Mouse (Mus musculus) MEL (cell line): Measurements from ENCODE around the gene Slc19a2. TPM values are rescaled to one million over a fixed set of nuclear protein-coding genes. Genes with fewer than 3 reads are reported as not detected.

Experiments
- DNase-seq: peaks from one replicate; pipeline ENCODE4 v3.0.0; 2011; ENCODE audit warnings: low read depth, low spot score
- H3K27ac ChIP-seq: 2 replicates; pipeline ENCODE4 v1.5.1; 2012; ENCODE audit warnings: low read depth, mild to moderate bottlenecking, control low read depth, low read length, moderate library complexity; ENCODE audit not compliant: control insufficient read depth
- H3K27me3 ChIP-seq, 2 experiments: fragments of 150-350 bp in 1 of 2; sonication (generic) in 1 of 2; 2 replicates each; pipeline ENCODE4 v1.6.1; 2012; ENCODE audit warnings: low read length in 2 of 2, mild to moderate bottlenecking in 2 of 2, improper control_type of control experiment in 1 of 2, moderate library complexity in 1 of 2; ENCODE audit not compliant: insufficient read depth in 2 of 2, control insufficient read depth in 1 of 2
- H3K36me3 ChIP-seq, 2 experiments: 2 replicates each; pipeline ENCODE4 v1.6.1; 2012 to 2014; ENCODE audit warnings: low read length in 2 of 2, improper control_type of control experiment in 1 of 2, inconsistent platforms in 1 of 2, mild to moderate bottlenecking in 1 of 2; ENCODE audit not compliant: insufficient read depth in 2 of 2, control insufficient read depth in 1 of 2
- H3K4me1 ChIP-seq, 2 experiments: fragments of 150-350 bp in 1 of 2; sonication (generic) in 1 of 2; 2 replicates each; pipeline ENCODE4 v1.6.1; 2012; ENCODE audit warnings: low read length in 2 of 2, improper control_type of control experiment in 1 of 2, mild to moderate bottlenecking in 1 of 2; ENCODE audit not compliant: insufficient read depth in 2 of 2, control insufficient read depth in 1 of 2
- H3K4me3 ChIP-seq, 2 experiments: fragments of 150-350 bp in 1 of 2; sonication (generic) in 1 of 2; 2 replicates each; pipeline ENCODE4 v1.5.1; 2012; ENCODE audit warnings: low read depth in 2 of 2, low read length in 2 of 2, mild to moderate bottlenecking in 2 of 2, moderate library complexity in 2 of 2, control low read depth in 1 of 2, improper control_type of control experiment in 1 of 2; ENCODE audit not compliant: control insufficient read depth in 1 of 2, insufficient read depth in 1 of 2
- H3K79me2 ChIP-seq: 2 replicates; pipeline ENCODE4 v1.6.1; 2012; ENCODE audit warnings: mild to moderate bottlenecking, low read length, moderate library complexity; ENCODE audit not compliant: control insufficient read depth, poor library complexity, insufficient read depth
- H3K9ac ChIP-seq: 2 replicates; pipeline ENCODE4 v1.6.1; 2012; ENCODE audit warnings: low read depth, mild to moderate bottlenecking, control low read depth, low read length, moderate library complexity; ENCODE audit not compliant: control insufficient read depth, poor library complexity, severe bottlenecking
- H3K9me3 ChIP-seq: fragments of 150-350 bp; sonication (generic); replicated peaks from 2 replicates; pipeline ENCODE4 v1.6.1; 2012; ENCODE audit warnings: mild to moderate bottlenecking, low read length, improper control_type of control experiment, moderate library complexity; ENCODE audit not compliant: insufficient read depth
- BHLHE40 ChIP-seq: IDR thresholded peaks from 2 replicates; pipeline ENCODE4 v1.6.1; 2012; ENCODE audit warnings: low read depth, mild to moderate bottlenecking, inconsistent platforms, low read length, improper control_type of control experiment, borderline replicate concordance
- CHD1 ChIP-seq: IDR thresholded peaks from 2 replicates; pipeline ENCODE4 v1.6.1; 2012; ENCODE audit warnings: low read depth, mild to moderate bottlenecking, inconsistent platforms, low read length, improper control_type of control experiment
- CTCF ChIP-seq, 3 experiments: IDR thresholded peaks in 2 of 3; conservative IDR thresholded peaks in 1 of 3; 2 replicates each; pipeline ENCODE4 v1.5.1; 2011 to 2012; ENCODE audit warnings: low read length in 3 of 3, low read depth in 2 of 3, mild to moderate bottlenecking in 2 of 3, improper control_type of control experiment in 1 of 3, inconsistent platforms in 1 of 3, mixed read lengths in 1 of 3, moderate library complexity in 1 of 3; ENCODE audit not compliant: control insufficient read depth in 1 of 3, insufficient read depth in 1 of 3, poor library complexity in 1 of 3, severe bottlenecking in 1 of 3
- EP300 ChIP-seq, 2 experiments: IDR thresholded peaks; 2 replicates each; pipeline ENCODE4 v1.6.1; 2011; ENCODE audit warnings: improper control_type of control experiment in 2 of 2, low read length in 2 of 2, low read depth in 1 of 2, mild to moderate bottlenecking in 1 of 2
- ETS1 ChIP-seq: IDR thresholded peaks from 2 replicates; pipeline ENCODE4 v1.6.1; 2012; ENCODE audit warnings: low read depth, mild to moderate bottlenecking, inconsistent platforms, low read length, improper control_type of control experiment, moderate library complexity
- GABPA ChIP-seq: IDR thresholded peaks from 2 replicates; pipeline ENCODE4 v1.6.1; 2012; ENCODE audit warnings: low read depth, mild to moderate bottlenecking, inconsistent platforms, low read length, improper control_type of control experiment, moderate library complexity
- KAT2A ChIP-seq: conservative IDR thresholded peaks from 2 replicates; pipeline ENCODE4 v1.6.1; 2012; ENCODE audit warnings: low read depth, low read length, improper control_type of control experiment, inconsistent platforms
- MAX ChIP-seq: IDR thresholded peaks from 2 replicates; pipeline ENCODE4 v1.6.1; 2011; ENCODE audit warnings: low read length, improper control_type of control experiment
- MAZ ChIP-seq: IDR thresholded peaks from 2 replicates; pipeline ENCODE4 v1.6.1; 2012; ENCODE audit warnings: low read depth, mild to moderate bottlenecking, inconsistent platforms, low read length, improper control_type of control experiment
- MYB ChIP-seq: IDR thresholded peaks from 2 replicates; pipeline ENCODE4 v1.6.1; 2011; ENCODE audit warnings: mild to moderate bottlenecking, low read depth, low read length, improper control_type of control experiment
- MYC ChIP-seq: IDR thresholded peaks from 2 replicates; pipeline ENCODE4 v1.6.1; 2011; ENCODE audit warnings: low read depth, mild to moderate bottlenecking, low read length, improper control_type of control experiment, moderate library complexity
- NELFE ChIP-seq: IDR thresholded peaks from 2 replicates; pipeline ENCODE4 v1.6.1; 2011; ENCODE audit warnings: low read depth, low read length, improper control_type of control experiment
- POLR2AphosphoS2 ChIP-seq: IDR thresholded peaks from 2 replicates; pipeline ENCODE4 v1.6.1; 2011; ENCODE audit warnings: low read length, improper control_type of control experiment
- POLR2AphosphoS5 ChIP-seq: IDR thresholded peaks from 2 replicates; pipeline ENCODE4 v1.6.1; 2012; ENCODE audit warnings: low read depth, borderline replicate concordance, mild to moderate bottlenecking, inconsistent platforms, low read length, moderate library complexity, mixed read lengths
- SIN3A ChIP-seq: IDR thresholded peaks from 2 replicates; pipeline ENCODE4 v1.6.1; 2012; ENCODE audit warnings: low read length, improper control_type of control experiment, inconsistent platforms
- TAL1 ChIP-seq: IDR thresholded peaks from 2 replicates; pipeline ENCODE4 v1.6.1; 2012; ENCODE audit warnings: mild to moderate bottlenecking, inconsistent platforms, low read length, moderate library complexity, mixed read lengths
- USF1 ChIP-seq: IDR thresholded peaks from 2 replicates; pipeline ENCODE4 v1.6.1; 2014; ENCODE audit warnings: low read depth, mild to moderate bottlenecking, inconsistent platforms, low read length, improper control_type of control experiment, moderate library complexity
- USF2 ChIP-seq, 2 experiments: IDR thresholded peaks; 2 replicates each; pipeline ENCODE4 v1.6.1; 2011 to 2012; ENCODE audit warnings: improper control_type of control experiment in 2 of 2, low read length in 2 of 2, borderline replicate concordance in 1 of 2, inconsistent platforms in 1 of 2, low read depth in 1 of 2, mild to moderate bottlenecking in 1 of 2; ENCODE audit not compliant: insufficient read depth in 1 of 2
- ZC3H11A ChIP-seq: IDR thresholded peaks from 2 replicates; pipeline ENCODE4 v1.6.1; 2012; ENCODE audit warnings: low read depth, mild to moderate bottlenecking, inconsistent platforms, low read length, improper control_type of control experiment
- ZNF384 ChIP-seq: IDR thresholded peaks from 2 replicates; pipeline ENCODE4 v1.6.1; 2012; ENCODE audit warnings: low read depth, mild to moderate bottlenecking, inconsistent platforms, low read length, improper control_type of control experiment
- polyA plus RNA-seq, 2 experiments: library from polyadenylated mRNA; stranded (reverse) in 1 of 2; unstranded in 1 of 2; fragments of >175 nt in 1 of 2; fragments of >200 nt in 1 of 2; gene quantifications; 2 replicates each; pipeline versions ENCODE4 v1.2.1 to v1.2.4; 2012; ENCODE audit warnings: low replicate concordance in 2 of 2, low read depth in 1 of 2; ENCODE audit not compliant: insufficient read length in 2 of 2, insufficient read depth in 1 of 2, missing spikeins in 1 of 2
- total RNA-seq: library from RNA; depleted of rRNA; stranded (reverse); fragments of 300-350 nt; gene quantifications from 2 replicates; pipeline ENCODE4 v1.2.3, GENCODE M21; 2012

Slc19a2 gene
- total and polyA plus RNA-seq, 3 experiments, result 9.0 to 54.2 (median 9.7) TPM

DNA sequence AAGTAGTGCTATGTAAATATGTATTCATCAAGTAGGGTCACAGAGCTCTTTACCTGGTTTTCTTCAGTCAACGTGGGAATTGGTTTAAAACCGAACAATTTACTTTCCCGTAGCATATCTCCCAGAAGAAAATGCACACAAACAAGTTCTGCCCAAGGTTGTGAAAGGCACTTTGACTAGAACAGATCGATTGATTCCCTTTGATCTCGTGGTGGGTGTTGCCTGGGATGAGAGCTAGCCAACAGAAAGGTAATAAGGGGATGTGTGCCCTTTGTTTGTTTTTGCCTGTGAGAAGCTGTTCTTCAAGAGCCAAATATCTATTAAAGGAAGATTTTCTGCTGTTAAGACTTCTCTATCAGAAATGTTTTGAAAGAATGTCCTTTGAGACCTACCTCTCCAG is 3.7 kb downstream of the Slc19a2 start:
- Histone ChIP-seq H3K36me3 (peaks cover 0 to 7% of the 10 kb centered on the region in 2 experiments; a peak in 2 of 4 replicates), H3K4me1 (peaks cover 0 to 10% of the 10 kb centered on the region in 2 experiments; a peak in 3 of 4 replicates), H3K79me2 (peaks cover 16% of the 10 kb centered on the region), H3K9ac (no peak overlapping the region), H3K4me3 (no peak overlapping the region), H3K9me3 (no peaks in the 10 kb centered on the region), H3K27ac (no peak overlapping the region), H3K27me3 (no peaks in the 10 kb centered on the region)
- TF ChIP-seq SIN3A (no peak), POLR2AphosphoS5 (no peak), POLR2AphosphoS2 (no peak), EP300 (IDR thresholded peaks at IDR 0.05; ENCODE audit: low read depth in 1 of 2, low read length in 2 of 2) (no peak), MYB (no peak), USF2 (IDR thresholded peaks at IDR 0.05; ENCODE audit: borderline replicate concordance in 1 of 2, insufficient read depth in 1 of 2, low read depth in 1 of 2, low read length in 2 of 2) (no peak), NELFE (no peak)
- no peak for DNase-seq

DNA sequence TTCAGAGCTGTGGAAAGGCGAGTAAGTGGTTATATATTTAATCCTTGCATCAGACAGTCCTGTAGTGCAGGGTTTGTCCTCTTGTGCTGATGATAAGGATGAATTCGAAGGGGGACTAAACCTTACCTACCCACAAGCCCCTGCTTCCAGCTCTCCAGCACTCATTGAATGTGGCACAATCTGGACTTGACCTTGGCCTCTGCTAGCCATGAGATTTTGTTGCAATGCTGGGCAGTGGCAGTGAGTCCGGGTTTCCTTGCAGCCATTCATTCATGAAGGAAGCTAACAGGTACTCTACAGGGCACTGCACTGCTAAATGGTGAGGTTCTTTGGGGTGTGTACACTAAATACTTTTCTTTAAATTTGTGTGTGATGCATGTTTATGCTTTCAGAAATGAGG is 6.0 kb downstream of the Slc19a2 start:
- no peak for DNase-seq
- no peak overlapping the region for H3K9ac ChIP-seq
- no peak overlapping the region for H3K27ac ChIP-seq
- no peak overlapping the region for H3K4me3 ChIP-seq
- H3K36me3 ChIP-seq, result peaks cover 0 to 7% of the 10 kb centered on the region in 2 experiments; a peak in 2 of 4 replicates
- no peaks in the 10 kb centered on the region for H3K27me3 ChIP-seq
- peaks cover 9% of the 10 kb centered on the region; the same call in 1 of the 2 replicates for H3K79me2 ChIP-seq
- TF ChIP-seq MYB (no peak), MAZ (no peak), MAX (no peak), ZC3H11A (no peak), CHD1 (no peak), BHLHE40 (no peak), CTCF (IDR thresholded peaks at IDR 0.05 in 2 of 3, conservative IDR thresholded peaks at IDR 0.05 in 1 of 3; ENCODE audit: control insufficient read depth in 1 of 3, insufficient read depth in 1 of 3, low read depth in 2 of 3, low read length in 3 of 3, poor library complexity in 1 of 3, severe bottlenecking in 1 of 3) (no peak), KAT2A (no peak), ZNF384 (no peak), MYC (no peak), USF1 (no peak), ETS1 (no peak), POLR2AphosphoS2 (no peak), SIN3A (no peak), TAL1 (no peak), GABPA (no peak)
- H3K9me3 ChIP-seq, result no peaks in the 10 kb centered on the region
- H3K4me1 ChIP-seq, result peaks cover 0 to 10% of the 10 kb centered on the region in 2 experiments; a peak in 3 of 4 replicates
